Mouse (Mus musculus) skeletal muscle tissue, adult 2 months (tissue): ENCODE measurements around the gene Gm15557.
"Not testable (repeated sequence)": the region's sequence is repeated elsewhere in the genome, so short reads cannot be mapped to it uniquely, and the experiment has no call there.

ENCODE experiments used
- DNase-seq: peaks from one replicate; pipeline ENCODE4 v3.0.0-alpha.2; 2012; ENCODE audit warnings: low read depth, low spot score

Gene Gm15557

GRCm38 (mm10) chr2:155940681-155941080 lies at the start of gene Gm15557:
Gm15557 (plus strand) TSS chr2:155940728.
- DNase-seq: no peak

- DNase-seq: no peak
These were observed 46.1 kb upstream of the Gm15557 start for GRCm38 (mm10) chr2:155894307-155895045.

DNA sequence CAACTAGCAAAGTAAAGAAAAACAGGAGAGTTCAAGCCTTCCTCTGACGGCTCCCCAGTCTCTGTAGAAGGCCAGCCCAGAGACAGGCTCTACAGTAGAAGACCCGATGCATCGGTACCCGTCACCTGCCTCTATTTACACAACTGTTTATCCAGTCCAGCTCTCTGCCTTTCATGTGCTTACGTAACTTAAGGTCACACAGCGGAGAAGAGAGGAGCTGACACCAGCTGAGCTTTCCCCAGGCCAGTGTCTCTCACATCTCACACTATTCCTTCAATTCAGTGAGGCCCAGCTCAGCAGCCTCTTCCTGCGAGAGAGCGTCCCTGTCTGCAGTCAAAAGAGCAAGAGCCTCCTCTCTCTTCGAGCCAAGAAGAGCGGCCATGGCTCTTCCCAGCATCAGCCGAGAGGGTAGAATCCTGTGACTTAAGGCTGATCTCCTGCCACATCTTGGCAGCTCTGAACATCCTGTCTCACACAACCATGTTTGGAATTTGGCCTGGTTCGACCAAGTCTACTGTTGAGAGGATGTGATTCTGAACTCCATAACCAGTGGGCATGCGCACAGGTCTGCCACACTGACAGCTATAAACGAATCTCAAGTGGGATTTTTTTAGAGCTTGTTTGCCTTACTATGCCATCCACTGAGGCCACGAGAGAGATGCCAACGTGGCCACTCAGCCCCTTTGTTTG lies 45.3 kb upstream of the Gm15557 start:
- DNase-seq: no peak

- DNase-seq: peak; percentile 48
These were observed 37.4 kb upstream of the Gm15557 start for GRCm38 (mm10) chr2:155902989-155903631.

DNA sequence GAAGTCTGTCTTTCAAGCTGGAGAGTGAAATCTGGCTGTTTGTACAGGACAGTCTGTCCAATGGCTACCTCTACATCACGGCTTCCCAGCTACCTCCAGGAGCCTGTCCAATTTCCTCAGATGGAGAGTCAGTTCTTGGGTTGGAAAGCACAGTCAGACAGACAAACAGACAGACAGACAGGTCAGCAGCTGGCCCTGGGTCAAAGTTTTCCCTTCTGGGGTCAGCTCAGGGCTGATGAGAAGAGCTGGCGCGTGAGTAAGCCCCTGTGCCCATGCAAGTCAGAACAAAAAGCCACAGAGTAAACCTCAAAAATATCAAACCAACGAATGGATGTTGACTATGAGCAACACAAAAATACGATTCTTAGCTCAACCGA lies 36.9 kb upstream of the Gm15557 start:
- no peak for DNase-seq

DNA sequence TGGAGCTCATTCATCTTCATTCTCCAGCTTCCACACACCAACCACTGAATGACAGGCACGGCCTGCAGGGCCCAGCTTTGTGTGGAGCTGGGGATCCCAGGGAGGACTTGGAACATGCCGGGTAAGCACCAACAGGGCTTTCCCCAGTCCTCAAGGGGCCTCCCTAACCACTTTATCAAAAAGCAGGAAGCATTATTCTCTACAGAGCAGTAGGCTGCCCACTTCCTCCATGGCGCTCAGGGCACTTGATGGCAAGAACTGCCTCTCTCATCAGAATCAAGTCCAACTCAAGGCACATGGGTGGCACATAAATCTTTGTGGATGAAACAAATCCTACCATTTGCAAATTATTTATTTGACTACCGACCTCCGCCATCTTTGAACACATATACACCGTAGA lies 25.8 kb upstream of the Gm15557 start:
- DNase-seq: no peak

- DNase-seq: no peak
These were observed 17.4 kb upstream of the Gm15557 start for GRCm38 (mm10) chr2:155923143-155923542.

DNA sequence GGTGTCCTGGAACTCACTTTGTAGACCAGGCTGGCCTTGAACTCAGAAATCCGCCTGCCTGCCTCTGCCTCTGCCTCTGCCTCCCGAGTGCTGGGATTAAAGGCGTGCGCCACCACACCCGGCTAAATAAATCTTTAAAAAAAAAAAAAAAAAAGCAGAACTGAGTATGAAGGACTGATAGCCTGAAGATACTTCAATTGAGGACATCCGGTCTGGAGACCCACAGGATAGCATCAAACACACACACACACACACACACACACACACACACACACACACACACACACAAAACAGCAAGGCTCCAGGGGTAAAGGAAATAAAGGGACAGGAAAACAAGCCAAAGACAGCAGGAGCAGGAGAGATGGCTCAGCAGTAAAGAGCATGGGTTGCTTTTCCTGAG lies 15.3 kb upstream of the Gm15557 start:
- DNase-seq: not testable (repeated sequence)

- DNase-seq: no peak
These were observed 11.7 kb upstream of the Gm15557 start for GRCm38 (mm10) chr2:155928711-155929345.

- DNase-seq: peak; percentile 86
These were observed 10.7 kb upstream of the Gm15557 start, which contains the start of gene Uqcc1 for GRCm38 (mm10) chr2:155929531-155930442. Uqcc1 (minus strand) TSS chr2:155930310.

- DNase-seq: no peak
These were observed 515 bp upstream of the Gm15557 start for GRCm38 (mm10) chr2:155939897-155940529.

DNA sequence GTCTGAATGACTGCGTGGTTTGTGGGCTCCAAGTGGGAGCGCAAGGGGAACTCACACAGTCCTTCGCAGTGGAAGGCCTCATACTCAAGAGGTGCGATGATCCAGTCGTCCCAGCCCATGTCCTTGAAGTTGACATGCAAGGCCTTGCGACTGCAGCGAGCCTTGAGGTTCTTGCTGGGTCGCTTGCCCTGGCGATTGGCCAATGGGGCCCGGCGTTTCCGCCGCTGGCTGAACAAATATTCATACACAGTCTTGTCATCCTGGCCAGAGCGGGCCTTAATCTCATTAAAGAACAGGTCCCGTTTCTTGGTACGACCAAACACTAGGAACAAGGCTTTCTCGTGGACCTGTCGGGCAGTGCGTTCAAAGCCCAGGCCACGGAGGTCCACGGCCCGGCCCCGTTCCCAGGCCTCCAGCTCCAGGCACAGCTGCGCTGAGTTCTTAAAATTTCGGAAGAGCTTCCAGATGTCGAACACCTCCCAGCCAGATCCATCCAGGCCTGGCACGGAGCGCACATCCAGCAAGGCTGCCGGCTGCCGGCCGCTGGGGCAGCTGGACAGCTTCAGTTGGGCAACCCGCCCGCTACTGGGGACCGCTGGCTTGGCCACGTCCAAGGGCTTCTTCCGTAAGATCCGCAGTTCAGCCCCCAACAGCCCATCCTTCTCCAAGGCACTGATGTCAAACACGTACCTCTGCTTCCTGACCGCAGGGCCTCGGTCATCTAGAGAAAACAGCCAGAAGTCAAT lies 1.3 kb downstream of the Gm15557 start:
- DNase-seq: no peak

DNA sequence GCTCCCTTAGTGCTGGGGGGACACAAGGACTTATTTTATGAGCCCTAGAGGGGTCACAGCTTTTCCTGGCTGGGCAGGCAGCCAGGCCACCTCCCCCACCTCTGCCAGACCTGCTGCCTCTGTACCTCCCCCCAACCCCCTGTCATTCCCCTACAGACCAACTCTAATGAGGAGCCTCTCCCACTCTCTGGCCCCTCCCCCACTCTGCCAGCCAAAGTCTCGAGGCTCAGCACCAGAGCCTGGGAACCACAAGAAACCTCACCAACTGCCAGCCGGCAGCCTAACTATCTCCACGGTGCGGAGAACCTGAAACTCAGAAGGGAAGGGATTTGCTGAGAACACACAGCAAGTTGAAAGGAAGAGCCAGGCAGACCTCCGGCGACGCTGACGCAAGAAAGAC lies 2.9 kb downstream of the Gm15557 start:
- DNase-seq: no peak

DNA sequence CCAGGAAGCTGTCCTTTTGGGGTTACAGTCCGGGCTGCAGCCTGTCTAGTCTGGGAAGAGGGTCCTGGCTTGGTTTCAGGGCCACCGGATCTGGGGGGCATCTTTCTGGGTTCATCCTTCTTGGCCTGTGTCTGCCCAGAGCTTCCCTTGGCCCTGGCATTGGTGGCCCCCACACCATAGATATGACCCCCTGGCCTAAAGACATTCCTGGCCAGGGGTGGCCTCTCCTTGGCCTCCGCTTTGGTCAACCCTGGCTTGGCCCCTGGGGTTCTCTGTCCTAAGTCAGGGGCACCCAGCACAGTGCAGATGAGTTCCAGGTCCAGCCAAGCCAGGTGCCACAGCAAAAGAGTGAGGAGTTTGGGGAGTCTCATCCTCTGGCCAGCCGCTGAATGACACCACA lies 4.2 kb downstream of the Gm15557 start:
- DNase-seq: no peak

GRCm38 (mm10) chr2:155945124-155945523 lies 4.6 kb downstream of the Gm15557 start, which contains the start of gene Gdf5:
Gdf5 (minus strand) TSS chr2:155945367.
- DNase-seq: no peak

GRCm38 (mm10) chr2:155945580-155945979 lies 5.1 kb downstream of the Gm15557 start:
- no peak for DNase-seq

DNA sequence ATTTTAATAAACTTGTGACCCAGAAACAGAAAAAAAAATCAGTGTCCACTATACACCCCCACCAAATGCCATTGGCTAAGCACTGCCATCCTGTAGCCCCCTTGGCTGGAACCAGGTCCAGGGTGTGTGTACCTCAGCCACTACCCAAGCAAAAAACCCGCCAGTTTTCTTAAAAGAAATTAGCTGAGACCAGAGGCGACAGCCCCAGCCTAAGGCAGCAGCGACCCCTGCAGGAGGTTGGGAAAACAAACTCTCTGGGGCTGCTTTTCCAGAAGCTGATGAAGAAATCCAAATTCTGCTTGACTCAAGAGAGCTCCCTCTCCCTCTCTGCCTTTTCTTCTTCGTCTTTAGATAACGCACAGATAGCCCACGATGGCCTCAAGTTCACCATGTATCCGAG lies 5.5 kb downstream of the Gm15557 start:
- peak; percentile 47 for DNase-seq

- no peak for DNase-seq
These were observed 6.0 kb downstream of the Gm15557 start for GRCm38 (mm10) chr2:155946499-155946898.

- no peak for DNase-seq
These were observed 7.0 kb downstream of the Gm15557 start for GRCm38 (mm10) chr2:155947390-155948002.
